Mouse (Mus musculus): ENCODE measurements around the gene Wasf2. TPM values are rescaled to one million over a fixed set of nuclear protein-coding genes. Genes with fewer than 3 reads are reported as not detected.
A peak's percentile ranks its signal among the peaks of the same experiment; 100 is the strongest.

The Wasf2 gene
- total and polyA plus RNA-seq, 3 experiments, result 14.9 to 59.5 (median 21.7) TPM

DNA sequence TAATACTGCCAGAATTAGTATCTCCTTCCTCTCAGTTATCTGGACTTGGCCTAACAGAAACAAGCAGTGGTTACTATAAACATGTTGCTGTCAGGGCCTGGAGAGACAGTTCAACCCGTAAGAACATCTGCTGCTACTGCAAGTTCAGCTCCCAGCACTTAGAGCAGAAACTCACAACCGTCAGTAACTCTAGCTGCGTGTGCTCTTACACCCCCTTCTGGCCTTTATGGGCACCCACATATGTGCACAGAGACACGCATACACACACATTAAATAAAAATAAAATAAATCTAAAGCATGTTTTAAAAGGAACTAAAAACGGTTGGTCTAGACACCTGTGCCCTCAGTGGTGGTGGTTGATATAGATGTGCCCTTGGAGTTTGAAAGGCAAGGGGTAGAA lies 56.6 kb downstream of the Wasf2 start:
- Histone ChIP-seq H3K27me3 (replicated peaks) (no peaks in the 10 kb centered on the region), H3K9me3 (replicated peaks; ENCODE audit: low read length) (no peaks in the 10 kb centered on the region), H3K4me2 (ENCODE audit: insufficient read depth, low read depth, poor library complexity, severe bottlenecking) (no peak overlapping the region), H3K79me2 (replicated peaks; ENCODE audit: control insufficient read depth, extremely low read depth, insufficient read depth, poor library complexity, severe bottlenecking) (peaks cover 34% of the 10 kb centered on the region), H3K9ac (ENCODE audit: insufficient read depth, low read depth) (no peak overlapping the region), H3K4me3 (replicated peaks in 1 of 3; ENCODE audit: low read depth in 2 of 3, low read length in 2 of 3, poor library complexity in 1 of 3) (no peak overlapping the region), H3K4me1 (ENCODE audit: control insufficient read depth in 1 of 2, insufficient read depth in 2 of 2) (peaks cover 10 to 52% of the 10 kb centered on the region in 2 experiments), H3K27ac (ENCODE audit: insufficient read depth, low read depth) (no peak overlapping the region), H3K36me3 (replicated peaks in 1 of 2; ENCODE audit: control insufficient read depth in 1 of 2, insufficient read depth in 1 of 2, low read length in 1 of 2) (peaks cover 44 to 66% of the 10 kb centered on the region in 2 experiments)
- DNase-seq (ENCODE audit: extremely low read depth), result no peak
- in situ Hi-C loops (cut with MboI; ENCODE audit: low pct_ligation_motif_present, low pct_unique_long_range_greater_than_20kb, low sequenced_read_pairs), result no loop called here
- dilution Hi-C loops (cut with MboI; ENCODE audit: extremely low pct_ligation_motif_present, extremely low pct_unique_long_range_greater_than_20kb, low sequenced_read_pairs), result no loop called here
- TF ChIP-seq CTCF (conservative IDR thresholded peaks at IDR 0.05 in 1 of 2, IDR thresholded peaks at IDR 0.05 in 1 of 2; ENCODE audit: low read depth in 2 of 2, low read length in 2 of 2), result peak in 1 of 2 experiments; percentile 36; a peak in 1 of 4 replicates
- peak; percentile 33 for TF ChIP-seq SMC3 (IDR thresholded peaks at IDR 0.05; ENCODE audit: low read depth, low read length)
- TF ChIP-seq RAD21 (IDR thresholded peaks at IDR 0.05; ENCODE audit: low read depth, low read length), result peak; percentile 32
- no peak for TF ChIP-seq IRF4 (IDR thresholded peaks at IDR 0.05; ENCODE audit: low read depth, low read length)
- no peak for TF ChIP-seq PAX5 (IDR thresholded peaks at IDR 0.05; ENCODE audit: low read length)

- TF ChIP-seq UBTF (IDR thresholded peaks at IDR 0.05; ENCODE audit: low read depth, low read length), result no peak
- TF ChIP-seq SIN3A (IDR thresholded peaks at IDR 0.05; ENCODE audit: low read length), result no peak
- no peak for TF ChIP-seq ELF1 (IDR thresholded peaks at IDR 0.05; ENCODE audit: low read depth, low read length)
- TF ChIP-seq POLR2A (IDR thresholded peaks at IDR 0.05; ENCODE audit: low read depth, low read length), result no peak
- no peak for TF ChIP-seq JUND (conservative IDR thresholded peaks at IDR 0.05; ENCODE audit: low read depth, low read length)
- TF ChIP-seq RAD21 (IDR thresholded peaks at IDR 0.05; ENCODE audit: low read depth, low read length), result no peak
- TF ChIP-seq TCF12 (IDR thresholded peaks at IDR 0.05; ENCODE audit: low read depth, low read length), result no peak
- no peak for TF ChIP-seq EP300 (IDR thresholded peaks at IDR 0.05; ENCODE audit: low read length)
- no peak for TF ChIP-seq E2F4 (IDR thresholded peaks at IDR 0.05; ENCODE audit: insufficient replicate concordance, low read depth, low read length)
- TF ChIP-seq MAZ (IDR thresholded peaks at IDR 0.05; ENCODE audit: low read depth, low read length), result no peak
- TF ChIP-seq RCOR1 (conservative IDR thresholded peaks at IDR 0.05; ENCODE audit: low read depth, low read length), result no peak
- TF ChIP-seq MYC (IDR thresholded peaks at IDR 0.05; ENCODE audit: low read depth, low read length), result no peak
- no peak for TF ChIP-seq MAX (IDR thresholded peaks at IDR 0.05; ENCODE audit: low read length)
- no peak for TF ChIP-seq GABPA (IDR thresholded peaks at IDR 0.05; ENCODE audit: insufficient replicate concordance, low read depth, low read length)
- TF ChIP-seq PAX5 (IDR thresholded peaks at IDR 0.05; ENCODE audit: low read length), result no peak
- no peak for TF ChIP-seq CTCF (conservative IDR thresholded peaks at IDR 0.05 in 1 of 2, IDR thresholded peaks at IDR 0.05 in 1 of 2; ENCODE audit: low read depth in 2 of 2, low read length in 2 of 2)
- Histone ChIP-seq H3K27me3 (replicated peaks) (no peaks in the 10 kb centered on the region), H3K36me3 (replicated peaks in 1 of 2; ENCODE audit: control insufficient read depth in 1 of 2, insufficient read depth in 1 of 2, low read length in 1 of 2) (peaks cover 68 to 83% of the 10 kb centered on the region in 2 experiments), H3K9me3 (replicated peaks; ENCODE audit: low read length) (no peaks in the 10 kb centered on the region), H3K9ac (ENCODE audit: insufficient read depth, low read depth) (no peak overlapping the region), H3K4me1 (ENCODE audit: control insufficient read depth in 1 of 2, insufficient read depth in 2 of 2) (peaks cover 0 to 28% of the 10 kb centered on the region in 2 experiments; a peak in 2 of 4 replicates), H3K4me2 (ENCODE audit: insufficient read depth, low read depth, poor library complexity, severe bottlenecking) (no peak overlapping the region), H3K4me3 (replicated peaks in 1 of 3; ENCODE audit: low read depth in 2 of 3, low read length in 2 of 3, poor library complexity in 1 of 3) (no peak overlapping the region), H3K79me2 (replicated peaks; ENCODE audit: control insufficient read depth, extremely low read depth, insufficient read depth, poor library complexity, severe bottlenecking) (peaks cover 22% of the 10 kb centered on the region), H3K27ac (ENCODE audit: insufficient read depth, low read depth) (no peak overlapping the region)
- in situ Hi-C loops (cut with MboI; ENCODE audit: low pct_ligation_motif_present, low pct_unique_long_range_greater_than_20kb, low sequenced_read_pairs) (no loop called here), dilution Hi-C loops (cut with MboI; ENCODE audit: extremely low pct_ligation_motif_present, extremely low pct_unique_long_range_greater_than_20kb, low sequenced_read_pairs) (no loop called here)
- no peak for DNase-seq (ENCODE audit: extremely low read depth)
Observed at GRCm38 (mm10) chr4:133189396-133189795, 59.1 kb downstream of the Wasf2 start.

Measured in CH12.LX (cell line).